Mouse (Mus musculus) pancreas, adult 10 weeks (tissue): Measurements from ENCODE around the gene Gm21994. TPM values are rescaled to one million over a fixed set of nuclear protein-coding genes. Genes with fewer than 3 reads are reported as not detected.

Source experiments
- polyA plus RNA-seq: library from polyadenylated mRNA; stranded (reverse); fragments of 350-450 nt; fragmentation: Illumina TruSeq; extraction: RNeasy Lipid Tissue Mini Kit (QIAGEN cat#74804); gene quantifications from one replicate; pipeline ENCODE4 v1.2.3, GENCODE M21; 2015; ENCODE audit warnings: low read depth, low replicate concordance; ENCODE audit not compliant: insufficient read depth

Gene Gm21994
- polyA plus RNA-seq, result 1.5 TPM

DNA sequence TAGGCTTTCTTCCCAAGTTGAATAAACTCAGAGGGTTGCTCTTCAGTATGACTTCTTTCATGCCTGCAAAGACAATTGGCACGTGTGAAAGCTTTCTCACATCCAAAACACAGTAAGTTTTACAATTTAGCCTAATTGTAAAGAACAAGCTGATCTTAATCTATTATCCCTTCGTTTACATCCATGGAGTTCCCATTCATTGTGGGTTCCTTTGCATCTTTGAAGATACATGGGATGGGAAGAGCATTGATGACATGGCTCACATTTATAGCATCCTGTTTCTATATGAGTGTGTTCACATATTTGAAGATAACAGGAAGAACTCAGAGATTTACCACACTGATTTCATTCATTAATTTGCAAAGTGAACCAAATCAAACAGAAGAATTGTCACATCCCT lies at the start of gene Gm21994:
TSS of gene Gm21994 (minus strand) at position 101 of the 400 bp plus-strand sequence.

DNA sequence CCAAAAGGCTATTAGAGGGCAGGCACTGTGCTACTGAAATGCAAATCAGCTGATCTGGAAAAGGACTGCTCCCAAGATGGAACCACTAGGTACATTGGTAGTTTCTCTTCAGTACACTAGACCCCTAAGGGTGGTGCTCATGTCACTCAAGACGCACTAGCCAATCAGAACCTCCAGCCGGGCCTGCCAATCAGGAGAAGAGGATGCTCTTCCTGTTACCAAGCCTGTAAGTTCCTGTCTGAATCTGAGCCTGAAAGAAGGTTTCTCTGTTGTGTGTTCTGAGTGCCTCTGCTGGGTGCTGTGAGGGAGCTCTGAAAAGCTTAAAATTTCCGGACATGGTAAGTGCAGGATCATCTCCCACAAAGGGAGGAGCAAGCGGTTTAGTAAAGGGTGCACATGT lies 1.9 kb upstream of the Gm21994 start, which contains the start of gene Gm14124:
TSS of gene Gm14124 (plus strand) at position 227 of the 400 bp plus-strand sequence.

DNA sequence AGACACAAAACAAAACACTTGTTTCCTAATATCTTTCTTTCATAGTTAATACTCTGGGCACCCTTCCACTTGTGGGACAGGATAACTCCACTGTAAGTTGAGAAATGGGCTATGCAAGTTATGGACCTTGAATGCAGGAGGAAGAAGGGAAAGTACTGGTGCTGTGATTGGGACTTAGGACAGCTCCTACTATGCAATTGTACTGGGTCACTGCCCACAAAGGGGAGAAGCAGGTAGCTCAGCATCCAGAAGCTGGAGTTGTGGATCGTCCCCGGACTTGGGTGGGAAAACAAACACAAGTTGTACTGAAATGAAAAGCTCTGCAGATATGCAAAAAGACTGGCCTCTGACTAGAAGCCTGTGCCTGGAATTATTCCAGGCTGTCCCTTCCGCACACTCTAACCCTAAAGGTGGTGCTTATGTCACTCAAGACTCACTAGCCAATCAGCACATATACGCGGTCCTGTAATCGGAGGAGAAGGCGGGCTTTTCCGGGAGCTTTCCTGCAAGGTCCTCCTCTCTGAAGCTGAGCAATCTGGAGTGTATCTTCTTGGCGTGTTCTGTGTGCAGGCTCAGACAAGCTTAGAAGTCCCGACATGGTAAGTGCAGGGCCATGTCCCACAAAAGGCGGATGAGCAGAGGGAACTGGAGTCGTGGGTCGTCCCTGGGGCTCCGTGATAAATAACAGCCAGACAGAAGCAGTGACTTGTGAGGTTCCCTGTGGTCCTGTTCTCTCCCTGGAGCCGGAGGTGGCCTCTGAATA lies 37.6 kb downstream of the Gm21994 start, which contains the start of gene Zfp937:
TSS of gene Zfp937 (plus strand) at position 474 of the 763 bp plus-strand sequence.

Other genes starting within 250 kb of the Gm21994 start
- gene Zfp120, start 118.9 kb downstream of the Gm21994 start, polyA plus RNA-seq, result 2.2 TPM
- gene Gm10770, start 75.9 kb downstream of the Gm21994 start, polyA plus RNA-seq, result not detected
- not detected for gene Gm14139, start 73.8 kb downstream of the Gm21994 start, polyA plus RNA-seq
- gene Zfp937, start 37.5 kb downstream of the Gm21994 start, polyA plus RNA-seq, result 1.1 TPM
- gene Gm14124, start 1.9 kb upstream of the Gm21994 start, polyA plus RNA-seq, result not detected
- gene Gm10130, start 68.1 kb upstream of the Gm21994 start, polyA plus RNA-seq, result not detected
- gene 3300002I08Rik, start 107.2 kb upstream of the Gm21994 start, polyA plus RNA-seq, result not detected
- gene Zfp442, start 195.9 kb upstream of the Gm21994 start, polyA plus RNA-seq, result 0.28 TPM
- not detected for gene Zfp345, start 229.5 kb upstream of the Gm21994 start, polyA plus RNA-seq